Mouse (Mus musculus) erythroid progenitor cell, adult 5-6 weeks (primary cell): ENCODE data around the gene Ccdc188. TPM values are rescaled to one million over a fixed set of nuclear protein-coding genes. Genes with fewer than 3 reads are reported as not detected.

Experiments
- ATAC-seq: replicated peaks from 2 replicates; pipeline ENCODE4 v1.8.0; 2016; ENCODE audit warnings: moderate number of reproducible peaks, mild to moderate bottlenecking, moderate TSS enrichment, inconsistent platforms; ENCODE audit not compliant: poor library complexity, low FRiP score, severe bottlenecking
- total RNA-seq, 2 experiments: library from RNA; stranded (forward) in 1 of 2; stranded (reverse) in 1 of 2; fragments of 150-400 nt in 1 of 2; fragments of 186-747, 209-891 nt in 1 of 2; gene quantifications; 2 replicates each; pipeline versions ENCODE4 v1.2.3 to v1.2.4; 2015 to 2017; ENCODE audit warnings: low replicate concordance in 2 of 2

Ccdc188 gene
- total RNA-seq, 2 experiments from 2014 or later: not detected

DNA sequence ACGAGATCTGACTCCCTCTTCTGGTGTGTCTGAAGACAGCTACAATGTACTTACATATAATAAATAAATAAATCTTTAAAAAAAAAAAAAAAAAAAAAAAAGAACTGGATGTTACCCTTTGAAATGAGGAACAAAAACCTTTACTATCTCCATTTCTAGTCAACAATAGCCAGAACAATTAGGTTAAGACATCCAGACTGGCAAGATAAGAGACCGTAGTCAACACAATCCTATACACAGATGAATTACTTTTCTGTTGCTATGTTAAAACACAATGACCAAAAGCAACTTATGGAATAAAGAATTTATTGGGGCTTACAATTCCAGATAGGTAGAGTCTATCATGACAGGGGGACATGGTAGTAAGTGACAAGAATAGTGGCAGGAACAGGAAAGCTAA, 47.3 kb downstream of the Ccdc188 start:
- no peak for ATAC-seq

DNA sequence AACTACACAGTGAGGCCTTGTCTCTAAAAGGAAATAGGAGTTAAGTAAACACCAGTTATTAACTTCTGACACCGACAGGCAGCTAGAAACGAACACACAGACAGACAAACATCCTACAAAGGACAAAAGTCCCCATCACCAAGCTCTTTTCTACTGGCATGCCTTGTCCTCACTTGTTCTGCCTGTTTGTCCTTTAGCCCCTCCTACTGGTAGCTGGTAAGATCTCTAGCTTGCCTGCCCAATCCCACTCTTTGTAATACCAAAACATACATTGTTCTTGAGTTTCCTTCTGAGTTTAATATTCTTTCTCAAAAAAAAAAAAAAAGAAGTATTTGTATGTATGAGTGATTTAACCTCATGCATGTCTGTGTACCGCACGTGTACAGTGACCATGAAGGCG, 50.5 kb downstream of the Ccdc188 start:
- no peak for ATAC-seq

Other genes starting within 250 kb of the Ccdc188 start
- gene Vpreb2, start 237.5 kb upstream of the Ccdc188 start, total RNA-seq (2015; ENCODE audit: low replicate concordance): 8.8 TPM in 1 of 2 replicates, not detected in the other
- gene Vpreb2, start 237.5 kb upstream of the Ccdc188 start, total RNA-seq (2017; ENCODE audit: low replicate concordance): not detected in 2 replicates
- 8.4 TPM in 1 of 2 replicates, not detected in the other for gene Dgcr6, start 165.0 kb upstream of the Ccdc188 start, total RNA-seq (2015; ENCODE audit: low replicate concordance)
- gene Dgcr6, start 165.0 kb upstream of the Ccdc188 start, total RNA-seq (2017; ENCODE audit: low replicate concordance): 2.1 TPM in 1 of 2 replicates, not detected in the other
- not detected in 2 replicates for gene Prodh, start 127.7 kb upstream of the Ccdc188 start, total RNA-seq (2015; ENCODE audit: low replicate concordance)
- gene Prodh, start 127.7 kb upstream of the Ccdc188 start, total RNA-seq (2017; ENCODE audit: low replicate concordance): 3.4 and 5.0 TPM in 2 replicates
- 1.4 TPM in 1 of 2 replicates, not detected in the other for gene Rtn4r, start 90.2 kb upstream of the Ccdc188 start, total RNA-seq (2015; ENCODE audit: low replicate concordance)
- gene Rtn4r, start 90.2 kb upstream of the Ccdc188 start, total RNA-seq (2017; ENCODE audit: low replicate concordance): 1.6 TPM in 1 of 2 replicates, not detected in the other
- gene Zdhhc8, start 17.3 kb downstream of the Ccdc188 start, total RNA-seq (2015; ENCODE audit: low replicate concordance): 1.4 TPM in 1 of 2 replicates, not detected in the other
- gene Zdhhc8, start 17.3 kb downstream of the Ccdc188 start, total RNA-seq (2017; ENCODE audit: low replicate concordance): 2.2 TPM in 1 of 2 replicates, not detected in the other
- 51.2 and 52.4 TPM in 2 replicates for gene Trmt2a, start 30.8 kb downstream of the Ccdc188 start, total RNA-seq (2015; ENCODE audit: low replicate concordance)
- 20.2 and 30.0 TPM in 2 replicates for gene Trmt2a, start 30.8 kb downstream of the Ccdc188 start, total RNA-seq (2017; ENCODE audit: low replicate concordance)
- 144 and 145 TPM in 2 replicates for gene Ranbp1, start 30.9 kb downstream of the Ccdc188 start, total RNA-seq (2015; ENCODE audit: low replicate concordance)
- 76.8 and 133 TPM in 2 replicates for gene Ranbp1, start 30.9 kb downstream of the Ccdc188 start, total RNA-seq (2017; ENCODE audit: low replicate concordance)
- not detected in 2 replicates for gene Gm49776, start 40.4 kb downstream of the Ccdc188 start, total RNA-seq (2015; ENCODE audit: low replicate concordance)
- gene Gm49776, start 40.4 kb downstream of the Ccdc188 start, total RNA-seq (2017; ENCODE audit: low replicate concordance): 4.1 TPM in 1 of 2 replicates, not detected in the other
- 121 and 133 TPM in 2 replicates for gene Dgcr8, start 71.4 kb downstream of the Ccdc188 start, total RNA-seq (2015; ENCODE audit: low replicate concordance)
- gene Dgcr8, start 71.4 kb downstream of the Ccdc188 start, total RNA-seq (2017; ENCODE audit: low replicate concordance): 138 and 218 TPM in 2 replicates
- gene Tango2, start 130.2 kb downstream of the Ccdc188 start, total RNA-seq (2015; ENCODE audit: low replicate concordance): 61.3 and 62.5 TPM in 2 replicates
- gene Tango2, start 130.2 kb downstream of the Ccdc188 start, total RNA-seq (2017; ENCODE audit: low replicate concordance): 47.2 and 51.9 TPM in 2 replicates
- 3.2 and 8.8 TPM in 2 replicates for gene Arvcf, start 130.3 kb downstream of the Ccdc188 start, total RNA-seq (2015; ENCODE audit: low replicate concordance)
- 6.2 and 22.0 TPM in 2 replicates for gene Arvcf, start 130.3 kb downstream of the Ccdc188 start, total RNA-seq (2017; ENCODE audit: low replicate concordance)
- 117 and 217 TPM in 2 replicates for gene Txnrd2, start 208.5 kb downstream of the Ccdc188 start, total RNA-seq (2015; ENCODE audit: low replicate concordance)
- gene Txnrd2, start 208.5 kb downstream of the Ccdc188 start, total RNA-seq (2017; ENCODE audit: low replicate concordance): 138 and 221 TPM in 2 replicates
- 129 and 131 TPM in 2 replicates for gene Comt, start 209.0 kb downstream of the Ccdc188 start, total RNA-seq (2015; ENCODE audit: low replicate concordance)
- 66.4 and 67.4 TPM in 2 replicates for gene Comt, start 209.0 kb downstream of the Ccdc188 start, total RNA-seq (2017; ENCODE audit: low replicate concordance)